Mouse (Mus musculus): ENCODE data around the gene Methig1.

The Methig1 gene

GRCm38 (mm10) chr15:100422899-100423860 lies 70.2 kb downstream of the Methig1 start:
- DNase-seq (ENCODE audit: low spot score in 2 of 2), result peak; percentile 94 to 97

- DNase-seq (ENCODE audit: low spot score in 2 of 2), result no peak
These were observed 71.0 kb downstream of the Methig1 start for GRCm38 (mm10) chr15:100423916-100424315.

DNA sequence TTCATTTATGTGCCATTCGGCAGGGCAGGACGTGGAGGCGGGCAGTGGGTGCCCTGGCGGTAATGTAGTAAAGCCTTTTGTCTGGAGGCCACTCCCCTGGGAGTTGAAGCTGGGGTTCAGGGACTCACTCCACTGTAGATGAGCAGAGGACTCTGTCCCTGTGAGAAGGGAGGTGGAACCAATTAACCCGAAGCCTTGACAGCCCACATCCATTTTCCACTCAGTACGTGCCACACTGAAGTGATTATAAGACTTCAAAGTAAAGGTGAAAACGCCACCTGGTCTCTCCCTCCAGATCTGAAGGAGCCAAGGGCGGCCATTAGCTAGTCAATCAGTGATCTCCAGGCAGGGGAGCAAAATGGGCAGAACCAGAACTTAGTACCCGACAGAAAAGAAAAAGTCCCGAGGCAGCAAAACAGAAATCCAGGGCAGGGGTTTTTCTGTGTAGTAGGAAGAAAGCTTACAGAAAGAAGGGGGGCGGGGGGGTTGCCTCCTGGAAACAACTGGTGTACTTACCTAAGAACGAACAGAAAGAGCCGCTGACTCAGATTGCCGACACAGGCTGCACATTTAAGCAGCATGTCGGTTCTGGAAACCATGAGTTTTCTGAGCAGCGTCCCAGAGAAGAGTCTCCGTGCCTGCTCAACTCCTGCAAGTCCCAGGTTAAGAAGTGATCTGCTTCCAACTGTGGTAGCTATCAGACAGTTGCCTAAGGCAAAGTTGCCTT lies 71.6 kb downstream of the Methig1 start, which contains the start of gene Slc11a2:
Gene Slc11a2, minus strand, starts transcription at position 677 of the 727 bp plus-strand sequence.
- no peak for DNase-seq (ENCODE audit: low spot score in 2 of 2)

DNA sequence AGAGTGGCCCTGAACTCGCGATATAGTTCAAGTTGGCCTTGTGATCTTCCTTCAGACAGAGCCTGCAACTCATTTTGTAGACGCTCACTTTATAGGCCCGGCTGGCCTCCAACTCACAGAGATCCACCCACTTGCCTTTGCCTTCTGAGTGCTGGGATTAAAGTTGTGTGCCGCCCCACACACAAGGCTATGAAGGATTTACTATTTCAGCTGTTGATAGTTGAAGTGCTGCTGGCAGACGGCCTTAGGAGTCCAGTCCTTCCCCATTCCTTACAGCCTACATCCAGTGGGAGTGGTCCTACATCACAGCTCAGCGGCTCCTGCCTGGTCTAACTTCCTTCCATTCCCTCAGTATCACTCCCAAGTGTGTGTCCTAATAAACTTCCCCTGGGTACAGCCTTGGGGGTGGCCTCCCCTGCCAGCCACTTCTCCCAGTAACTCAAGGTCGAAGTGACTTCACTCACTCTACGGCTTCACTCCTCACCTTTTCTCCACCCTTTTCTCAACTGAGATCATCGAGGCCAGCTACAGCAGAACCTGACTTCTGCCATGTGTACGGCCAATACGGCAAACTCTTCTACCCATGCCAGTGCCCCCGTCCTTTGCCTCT lies 75.5 kb downstream of the Methig1 start:
- DNase-seq (ENCODE audit: low spot score in 2 of 2), result peak in 1 of 2 experiments; percentile 45

- DNase-seq (ENCODE audit: low spot score in 2 of 2), result no peak
These were observed 77.1 kb downstream of the Methig1 start for GRCm38 (mm10) chr15:100429959-100430565.

- no peak for DNase-seq (ENCODE audit: low spot score in 2 of 2)
These were observed 80.3 kb downstream of the Methig1 start for GRCm38 (mm10) chr15:100433234-100433633.
